Mouse (Mus musculus): ENCODE measurements around the gene Hspg2. TPM values are rescaled to one million over a fixed set of nuclear protein-coding genes. Genes with fewer than 3 reads are reported as not detected.

Gene Hspg2
- polyA plus RNA-seq, 1 experiment from 2014 or later, result 7.5 TPM

- ATAC-seq (ENCODE audit: low FRiP score), result no peak
- H3K4me3 ChIP-seq (replicated peaks), result no peak overlapping the region
- H3K36me3 ChIP-seq, result no peaks in the 10 kb centered on the region
- H3K4me2 ChIP-seq, result no peak overlapping the region
- no peak overlapping the region for H3K27ac ChIP-seq (replicated peaks)
- H3K9ac ChIP-seq (replicated peaks), result no peak overlapping the region
- peaks cover 36% of the 10 kb centered on the region for H3K4me1 ChIP-seq
- no peaks in the 10 kb centered on the region for H3K9me3 ChIP-seq (replicated peaks)
- H3K27me3 ChIP-seq (replicated peaks), result 0 out of 2 replicates have a peak, but pooled peaks cover under 1% of the 10 kb centered on the region
- WGBS, result 96% methylated on average over 7 of the region's 7 CpGs
These were observed 6.1 kb downstream of the Hspg2 start for GRCm38 (mm10) chr4:137474694-137475093.

GRCm38 (mm10) chr4:137475271-137476050 is 6.9 kb downstream of the Hspg2 start:
- Histone ChIP-seq H3K9ac (replicated peaks) (no peak overlapping the region), H3K4me2 (no peak overlapping the region), H3K9me3 (replicated peaks) (no peaks in the 10 kb centered on the region), H3K27ac (replicated peaks) (no peak overlapping the region), H3K36me3 (no peaks in the 10 kb centered on the region), H3K4me3 (replicated peaks) (no peak overlapping the region), H3K27me3 (replicated peaks) (no peaks in the 10 kb centered on the region), H3K4me1 (peaks cover 34% of the 10 kb centered on the region)
- ATAC-seq (ENCODE audit: low FRiP score), result no peak
- 90% methylated on average over 13 of the region's 13 CpGs for WGBS

GRCm38 (mm10) chr4:137476065-137476760 is 7.6 kb downstream of the Hspg2 start:
- peak overlapping the region; percentile 30; the same call in 1 of the 2 replicates for H3K9ac ChIP-seq (replicated peaks)
- no peaks in the 10 kb centered on the region for H3K36me3 ChIP-seq
- H3K27me3 ChIP-seq (replicated peaks), result no peaks in the 10 kb centered on the region
- no peaks in the 10 kb centered on the region for H3K9me3 ChIP-seq (replicated peaks)
- 31% methylated on average over 10 of the region's 10 CpGs for WGBS
- H3K4me2 ChIP-seq, result peak overlapping the region; percentile 44
- ATAC-seq (ENCODE audit: low FRiP score), result no peak
- peak overlapping the region; percentile 8; the same call in 1 of the 2 replicates for H3K4me3 ChIP-seq (replicated peaks)
- H3K4me1 ChIP-seq, result peaks cover 40% of the 10 kb centered on the region
- no peak overlapping the region for H3K27ac ChIP-seq (replicated peaks)

- WGBS, result 21% methylated on average over 17 of the region's 17 CpGs
- H3K4me1 ChIP-seq, result peaks cover 40% of the 10 kb centered on the region
- 0 out of 2 replicates have a peak overlapping the region, but pooled peaks have one; percentile 33 for H3K27ac ChIP-seq (replicated peaks)
- peak overlapping the region; percentile 8; the same call in 1 of the 2 replicates for H3K4me3 ChIP-seq (replicated peaks)
- ATAC-seq (ENCODE audit: low FRiP score), result no peak
- no peaks in the 10 kb centered on the region for H3K27me3 ChIP-seq (replicated peaks)
- no peaks in the 10 kb centered on the region for H3K36me3 ChIP-seq
- H3K9me3 ChIP-seq (replicated peaks), result no peaks in the 10 kb centered on the region
- peak overlapping the region; percentile 44 for H3K4me2 ChIP-seq
- H3K9ac ChIP-seq (replicated peaks), result peak overlapping the region; percentile 30; the same call in 1 of the 2 replicates
These were observed 8.2 kb downstream of the Hspg2 start for GRCm38 (mm10) chr4:137476761-137477237.

GRCm38 (mm10) chr4:137477611-137478010 is 9.0 kb downstream of the Hspg2 start:
- Histone ChIP-seq H3K4me1 (peaks cover 40% of the 10 kb centered on the region), H3K9me3 (replicated peaks) (no peaks in the 10 kb centered on the region), H3K27ac (replicated peaks) (no peak overlapping the region), H3K36me3 (no peaks in the 10 kb centered on the region), H3K27me3 (replicated peaks) (no peaks in the 10 kb centered on the region), H3K9ac (replicated peaks) (no peak overlapping the region), H3K4me2 (no peak overlapping the region), H3K4me3 (replicated peaks) (no peak overlapping the region)
- ATAC-seq (ENCODE audit: low FRiP score), result no peak
- 72% methylated on average over 6 of the region's 6 CpGs for WGBS

- Histone ChIP-seq H3K27ac (replicated peaks) (no peak overlapping the region), H3K4me2 (no peak overlapping the region), H3K9me3 (replicated peaks) (no peaks in the 10 kb centered on the region), H3K4me1 (peaks cover 40% of the 10 kb centered on the region), H3K4me3 (replicated peaks) (no peak overlapping the region), H3K27me3 (replicated peaks) (no peaks in the 10 kb centered on the region), H3K36me3 (no peaks in the 10 kb centered on the region), H3K9ac (replicated peaks) (no peak overlapping the region)
- WGBS, result 60% methylated on average over 5 of the region's 5 CpGs
- ATAC-seq (ENCODE audit: low FRiP score), result no peak
These were observed 9.7 kb downstream of the Hspg2 start for GRCm38 (mm10) chr4:137478306-137478705.

- Histone ChIP-seq H3K9me3 (replicated peaks) (no peaks in the 10 kb centered on the region), H3K4me2 (no peak overlapping the region), H3K27me3 (replicated peaks) (no peaks in the 10 kb centered on the region), H3K4me3 (replicated peaks) (no peak overlapping the region), H3K27ac (replicated peaks) (no peak overlapping the region), H3K9ac (replicated peaks) (no peak overlapping the region), H3K4me1 (peaks cover 40% of the 10 kb centered on the region), H3K36me3 (no peaks in the 10 kb centered on the region)
- ATAC-seq (ENCODE audit: low FRiP score), result no peak
- 13% methylated on average over 6 of the region's 6 CpGs for WGBS
These were observed 11.2 kb downstream of the Hspg2 start for GRCm38 (mm10) chr4:137479757-137480156.

GRCm38 (mm10) chr4:137480191-137480992 is 11.8 kb downstream of the Hspg2 start:
- Histone ChIP-seq H3K4me1 (peaks cover 47% of the 10 kb centered on the region), H3K9me3 (replicated peaks) (no peaks in the 10 kb centered on the region), H3K9ac (replicated peaks) (no peak overlapping the region), H3K27me3 (replicated peaks) (no peaks in the 10 kb centered on the region), H3K4me3 (replicated peaks) (no peak overlapping the region), H3K36me3 (no peaks in the 10 kb centered on the region), H3K4me2 (no peak overlapping the region), H3K27ac (replicated peaks) (no peak overlapping the region)
- WGBS, result 22% methylated on average over 19 of the region's 19 CpGs
- ATAC-seq (ENCODE audit: low FRiP score), result no peak

GRCm38 (mm10) chr4:137480993-137481340 is 12.4 kb downstream of the Hspg2 start:
- Histone ChIP-seq H3K4me3 (replicated peaks) (no peak overlapping the region), H3K4me1 (peaks cover 52% of the 10 kb centered on the region), H3K9ac (replicated peaks) (no peak overlapping the region), H3K4me2 (no peak overlapping the region), H3K9me3 (replicated peaks) (no peaks in the 10 kb centered on the region), H3K36me3 (no peaks in the 10 kb centered on the region), H3K27ac (replicated peaks) (no peak overlapping the region), H3K27me3 (replicated peaks) (no peaks in the 10 kb centered on the region)
- ATAC-seq (ENCODE audit: low FRiP score), result no peak
- WGBS, result 21% methylated on average over 1 of the region's 1 CpGs

- H3K4me2 ChIP-seq, result no peak overlapping the region
- no peaks in the 10 kb centered on the region for H3K36me3 ChIP-seq
- H3K9me3 ChIP-seq (replicated peaks), result no peaks in the 10 kb centered on the region
- WGBS, result 47% methylated on average over 13 of the region's 13 CpGs
- H3K4me1 ChIP-seq, result peaks cover 53% of the 10 kb centered on the region
- no peak overlapping the region for H3K27ac ChIP-seq (replicated peaks)
- H3K27me3 ChIP-seq (replicated peaks), result no peaks in the 10 kb centered on the region
- no peak for ATAC-seq (ENCODE audit: low FRiP score)
- H3K9ac ChIP-seq (replicated peaks), result no peak overlapping the region
- H3K4me3 ChIP-seq (replicated peaks), result no peak overlapping the region
These were observed 12.9 kb downstream of the Hspg2 start for GRCm38 (mm10) chr4:137481381-137482030.

- no peak overlapping the region for H3K27ac ChIP-seq (replicated peaks)
- H3K27me3 ChIP-seq (replicated peaks), result no peaks in the 10 kb centered on the region
- WGBS, result 75% methylated on average over 16 of the region's 16 CpGs
- no peak overlapping the region for H3K4me2 ChIP-seq
- no peaks in the 10 kb centered on the region for H3K9me3 ChIP-seq (replicated peaks)
- H3K9ac ChIP-seq (replicated peaks), result no peak overlapping the region
- ATAC-seq (ENCODE audit: low FRiP score), result no peak
- peaks cover 62% of the 10 kb centered on the region for H3K4me1 ChIP-seq
- H3K4me3 ChIP-seq (replicated peaks), result no peak overlapping the region
- no peaks in the 10 kb centered on the region for H3K36me3 ChIP-seq
These were observed 15.3 kb downstream of the Hspg2 start for GRCm38 (mm10) chr4:137483871-137484270.
